ENCODE assay signal across 8 mouse cellular contexts in genomic region chr4:117887133-117887532, GRCm38 (mm10). TPM values are rescaled to one million over a fixed set of nuclear protein-coding genes. Genes with fewer than 3 reads are reported as not detected.
DNase-seq lines count a peak whose midpoint lies in the region; ATAC-seq lines count a peak whose summit lies in the region.

Atp6v0b (minus strand) TSS chr4:117887333.

- H3K4me2 ChIP-seq in lung, embryonic 16.5 days (ENCODE audit: low read depth, low read length) = peak within 1 kb of the TSS; percentile 98

- DNase-seq in MEL-GATA-1-ER (ENCODE audit: extremely low read depth, low read depth) = peak; percentile 60
- DNase-seq in cerebellum, adult 8-10 months = peak; percentile 93
- peak; percentile 87 for DNase-seq in forelimb bud, embryonic 11.5 days (ENCODE audit: low read depth, low spot score)
- DNase-seq in layer of hippocampus, adult 9-10 months (ENCODE audit: low spot score) = peak; percentile 80
- DNase-seq in ovary, postnatal 10 days (ENCODE audit: low spot score) = peak; percentile 81
- DNase-seq in thymus, postnatal 10 days (ENCODE audit: low spot score in 2 of 2) = peak; percentile 87 to 91

- peak within 1 kb of the TSS; percentile 97 for H3K4me3 ChIP-seq in lung, embryonic 16.5 days (ENCODE audit: low read length)

- peaks cover 2% of the 10 kb centered on the region; the same call in 1 of the 2 replicates for H3K36me3 ChIP-seq in lung, embryonic 16.5 days (ENCODE audit: control insufficient read depth, insufficient read depth, low read length)

- H3K27ac ChIP-seq in lung, embryonic 16.5 days (ENCODE audit: low read length) = peak within 1 kb of the TSS; percentile 39

- peak within 1 kb of the TSS; percentile 92 for H3K9ac ChIP-seq in lung, embryonic 16.5 days (ENCODE audit: low read length)

- H3K9me3 ChIP-seq in lung, embryonic 16.5 days (ENCODE audit: control insufficient read depth, low read length) = no peaks in the 10 kb centered on the region

- WGBS in lung, embryonic 16.5 days = under 1% methylated on average over 37 of the region's 37 CpGs

- H3K27me3 ChIP-seq in lung, embryonic 16.5 days (ENCODE audit: control insufficient read depth, insufficient read depth, low read depth, low read length) = no peaks in the 10 kb centered on the region

- peak; percentile 69 to 80 for ATAC-seq in hematopoietic stem cell, adult 5-6 weeks (replicated peaks in 1 of 2; ENCODE audit: insufficient read depth in 1 of 2, low FRiP score in 2 of 2, low TSS enrichment in 1 of 2, low read depth in 1 of 2, poor library complexity in 2 of 2, severe bottlenecking in 2 of 2)
- ATAC-seq in lung, embryonic 16.5 days (ENCODE audit: low read depth) = peak; percentile 89

- H3K4me1 ChIP-seq in lung, embryonic 16.5 days (replicated peaks; ENCODE audit: control insufficient read depth, insufficient read depth, low read length) = peaks cover 27% of the 10 kb centered on the region

RNA-seq across cellular contexts. Expression of gene Atp6v0b, which starts in this region (rescaled TPM):
- 65.8 and 93.7 TPM in 2 replicates for total RNA-seq in hematopoietic stem cell, adult 5-6 weeks (2017)
- 180 and 204 TPM in 2 replicates for polyA plus RNA-seq in lung, embryonic 16.5 days (2015; fragmentation: Nextera tagmentation; extraction: Ambion mirVana)

Comparison
In these comparisons a context has a peak if more than half of its experiments do, and no peak if none do; other contexts are left out.
1. Peak in every context shown above with its lines: DNase-seq, ATAC-seq, H3K4me3 ChIP-seq and H3K27ac ChIP-seq.